Mouse (Mus musculus) forebrain, embryonic 14.5 days (tissue): Measurements from ENCODE around the gene Cox15. TPM values are rescaled to one million over a fixed set of nuclear protein-coding genes. Genes with fewer than 3 reads are reported as not detected.

Experiments
- ATAC-seq: fragments of 200-750 bp; cut with Nextera tagmentation; 2 replicates; pipeline ENCODE4 v1.8.0; 2017; ENCODE audit warnings: mild to moderate bottlenecking, moderate library complexity
- DNase-seq: peaks from one replicate; pipeline ENCODE4 v3.0.0-alpha.2; 2015; ENCODE audit warnings: low spot score
- H3K27ac ChIP-seq: fragments of 300-500 bp; sonication (generic); 2 replicates; pipeline ENCODE4 v1.5.1; 2014; ENCODE audit warnings: low read depth, mild to moderate bottlenecking, control low read depth, low read length, moderate library complexity
- H3K27me3 ChIP-seq: fragments of 300-500 bp; sonication (generic); replicated peaks from 2 replicates; pipeline ENCODE4 v1.6.1; 2014; ENCODE audit warnings: low read length, control low read depth, mixed read lengths; ENCODE audit not compliant: control insufficient read depth, insufficient read depth
- H3K36me3 ChIP-seq: fragments of 300-500 bp; sonication (generic); 2 replicates; pipeline ENCODE4 v1.6.1; 2014; ENCODE audit warnings: low read length, control low read depth; ENCODE audit not compliant: control insufficient read depth, insufficient read depth
- H3K4me1 ChIP-seq: fragments of 300-500 bp; sonication (generic); 2 replicates; pipeline ENCODE4 v1.6.1; 2014; ENCODE audit warnings: antibody characterized with exemption, low read length, control low read depth; ENCODE audit not compliant: control insufficient read depth, insufficient read depth
- H3K4me2 ChIP-seq: fragments of 300-500 bp; sonication (generic); 2 replicates; pipeline ENCODE4 v1.6.1; 2014; ENCODE audit warnings: mild to moderate bottlenecking, control low read depth, low read length
- H3K4me3 ChIP-seq: fragments of 300-500 bp; sonication (generic); 2 replicates; pipeline ENCODE4 v1.5.1; 2014; ENCODE audit warnings: low read depth, low read length, control low read depth
- H3K9ac ChIP-seq: fragments of 300-500 bp; sonication (generic); 2 replicates; pipeline ENCODE4 v1.6.1; 2014; ENCODE audit warnings: mild to moderate bottlenecking, low read length, control low read depth, moderate library complexity
- H3K9me3 ChIP-seq: fragments of 300-500 bp; sonication (generic); replicated peaks from 2 replicates; pipeline ENCODE4 v1.6.1; 2016; ENCODE audit warnings: low read length, control low read depth, mixed read lengths; ENCODE audit not compliant: control insufficient read depth
- WGBS: fragments of 180-500 bp; shearing (Covaris S2); extraction: QIAGEN DNeasy Blood & Tissue Kit; methylation state at CpG from one replicate; pipeline ENCODE4 v1.1.7; 2014; 5-methylcytosine and 5-hydroxymethylcytosine counted together
- polyA plus RNA-seq: library from polyadenylated mRNA; unstranded; fragments of >200 nt; fragmentation: Nextera tagmentation; extraction: Ambion mirVana; gene quantifications from 2 replicates; pipeline ENCODE4 v1.2.1, GENCODE M21; 2014

Gene Cox15
- polyA plus RNA-seq, 1 experiment from 2014 or later, result 5.7 TPM

DNA sequence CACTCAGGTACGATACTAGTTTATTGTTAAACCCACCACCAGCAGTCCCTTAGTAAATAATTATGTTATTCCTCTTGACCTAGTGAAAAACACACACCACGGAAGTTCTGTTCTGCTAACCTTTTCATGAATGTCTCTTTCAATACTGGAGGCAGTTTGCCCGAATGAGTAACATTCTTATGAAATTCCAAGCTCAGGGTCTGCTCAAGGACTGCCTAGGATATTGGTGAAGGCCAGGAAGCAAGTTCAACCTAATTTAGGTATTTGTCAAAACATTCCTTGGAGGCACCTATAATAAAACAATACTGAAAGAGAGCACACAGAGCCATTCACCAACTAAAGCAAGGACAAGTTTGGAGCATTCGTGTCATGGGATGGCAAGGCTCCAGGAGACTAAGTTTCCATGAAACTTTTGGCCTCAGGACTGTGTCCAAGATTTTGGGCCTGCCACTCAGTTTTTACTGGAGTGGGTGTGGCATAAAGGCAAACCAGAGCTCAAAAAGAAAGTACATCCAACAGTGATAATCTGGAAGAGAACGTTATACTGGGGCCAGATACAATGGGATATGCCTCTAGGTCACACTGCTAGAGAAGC lies 16.7 kb upstream of the Cox15 start:
- no peak overlapping the region for H3K27ac ChIP-seq
- H3K27me3 ChIP-seq, result no peaks in the 10 kb centered on the region
- no peak overlapping the region for H3K4me3 ChIP-seq
- H3K4me2 ChIP-seq, result no peak overlapping the region
- H3K4me1 ChIP-seq, result no peaks in the 10 kb centered on the region
- DNase-seq, result no peak
- H3K9me3 ChIP-seq, result no peaks in the 10 kb centered on the region
- 81% methylated on average over 5 of the region's 5 CpGs for WGBS
- no peaks in the 10 kb centered on the region for H3K36me3 ChIP-seq
- no peak for ATAC-seq
- no peak overlapping the region for H3K9ac ChIP-seq

DNA sequence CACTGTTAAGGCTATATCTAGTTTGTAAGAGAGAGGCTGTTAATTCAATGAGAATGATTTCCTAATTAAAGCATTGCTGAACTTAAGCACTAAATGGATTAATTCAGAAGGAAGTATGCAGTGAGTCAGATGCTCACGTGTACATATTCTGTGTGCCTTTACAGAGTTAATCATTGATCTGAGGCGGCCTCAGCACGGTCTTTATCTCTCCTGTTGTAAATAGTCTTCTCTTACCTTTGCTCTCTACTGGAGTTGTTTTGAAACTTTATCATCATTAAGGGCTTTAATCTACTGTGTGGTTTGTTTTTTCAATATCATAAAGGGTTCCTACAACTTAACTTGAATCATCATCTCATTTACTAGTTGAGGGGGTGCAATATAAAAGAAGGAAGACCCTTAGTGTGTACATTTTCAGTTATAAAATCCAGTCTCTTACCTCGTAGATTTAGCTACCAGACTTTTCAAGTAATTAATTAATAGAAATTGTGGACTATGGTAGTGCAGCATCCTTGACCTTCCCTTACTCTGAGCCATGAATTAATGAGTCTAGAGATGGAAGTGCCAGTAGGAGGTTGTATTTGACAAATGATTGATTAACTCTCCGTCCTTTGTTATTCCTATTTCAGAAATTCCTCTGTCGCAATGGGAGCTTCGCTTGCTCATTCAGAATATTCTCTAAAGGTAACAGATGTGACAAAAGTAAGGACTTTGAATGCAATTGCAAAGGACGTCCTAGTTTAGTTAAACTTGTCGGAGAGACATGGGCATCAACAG lies 14.9 kb upstream of the Cox15 start:
- H3K4me1 ChIP-seq, result no peaks in the 10 kb centered on the region
- no peak overlapping the region for H3K4me2 ChIP-seq
- H3K9me3 ChIP-seq, result no peaks in the 10 kb centered on the region
- H3K27ac ChIP-seq, result no peak overlapping the region
- ATAC-seq (no peak), DNase-seq (no peak)
- no peak overlapping the region for H3K9ac ChIP-seq
- no peak overlapping the region for H3K4me3 ChIP-seq
- 83% methylated on average over 9 of the region's 9 CpGs for WGBS
- no peaks in the 10 kb centered on the region for H3K27me3 ChIP-seq
- no peaks in the 10 kb centered on the region for H3K36me3 ChIP-seq

DNA sequence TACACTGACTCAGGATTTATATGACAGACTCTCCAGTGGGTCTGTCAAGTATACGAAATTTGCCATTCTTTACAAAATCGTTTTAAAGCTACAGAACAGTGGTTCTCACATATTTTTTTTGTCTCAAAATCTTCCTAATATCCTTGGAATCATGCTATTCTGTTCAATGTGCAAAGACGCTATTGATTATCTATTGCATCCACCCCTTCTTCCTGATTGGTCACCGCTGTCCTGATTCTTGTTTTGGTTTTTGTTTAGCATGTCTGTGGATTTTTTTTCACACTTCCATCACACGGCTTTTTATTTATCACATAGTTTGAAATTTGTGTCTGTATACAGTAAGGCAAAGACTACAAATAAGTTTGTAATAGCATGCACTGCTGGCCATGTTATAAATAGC lies 13.7 kb upstream of the Cox15 start:
- ATAC-seq (no peak), DNase-seq (no peak)
- no peaks in the 10 kb centered on the region for H3K36me3 ChIP-seq
- no peak overlapping the region for H3K4me3 ChIP-seq
- no peaks in the 10 kb centered on the region for H3K27me3 ChIP-seq
- H3K9ac ChIP-seq, result no peak overlapping the region
- 92% methylated on average over 5 of the region's 5 CpGs for WGBS
- H3K4me1 ChIP-seq, result no peaks in the 10 kb centered on the region
- H3K27ac ChIP-seq, result no peak overlapping the region
- no peaks in the 10 kb centered on the region for H3K9me3 ChIP-seq
- H3K4me2 ChIP-seq, result no peak overlapping the region

DNA sequence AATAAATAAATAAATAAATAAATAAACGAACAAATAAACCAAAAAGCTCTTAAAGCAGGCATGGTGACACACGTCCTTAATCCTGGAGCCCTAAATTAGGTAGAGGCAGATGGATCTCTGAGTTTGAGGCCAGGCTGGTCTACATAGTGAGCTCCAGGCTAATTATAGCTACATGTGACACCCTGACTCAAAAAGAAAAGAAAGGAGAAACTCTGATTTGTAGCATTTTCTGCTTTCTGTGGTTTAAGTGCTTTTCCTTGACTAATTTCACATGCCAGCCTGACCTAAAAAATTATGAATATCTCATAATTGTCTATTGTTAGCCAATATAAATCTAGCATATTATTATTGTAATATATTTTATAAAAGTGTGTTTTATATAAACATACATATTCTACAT lies 9.6 kb upstream of the Cox15 start:
- H3K9me3 ChIP-seq, result no peaks in the 10 kb centered on the region
- DNase-seq (no peak), ATAC-seq (no peak)
- no peak overlapping the region for H3K9ac ChIP-seq
- no peak overlapping the region for H3K27ac ChIP-seq
- H3K4me3 ChIP-seq, result no peak overlapping the region
- WGBS, result 78% methylated on average over 2 of the region's 2 CpGs
- no peaks in the 10 kb centered on the region for H3K27me3 ChIP-seq
- no peaks in the 10 kb centered on the region for H3K4me1 ChIP-seq
- no peaks in the 10 kb centered on the region for H3K36me3 ChIP-seq
- no peak overlapping the region for H3K4me2 ChIP-seq

DNA sequence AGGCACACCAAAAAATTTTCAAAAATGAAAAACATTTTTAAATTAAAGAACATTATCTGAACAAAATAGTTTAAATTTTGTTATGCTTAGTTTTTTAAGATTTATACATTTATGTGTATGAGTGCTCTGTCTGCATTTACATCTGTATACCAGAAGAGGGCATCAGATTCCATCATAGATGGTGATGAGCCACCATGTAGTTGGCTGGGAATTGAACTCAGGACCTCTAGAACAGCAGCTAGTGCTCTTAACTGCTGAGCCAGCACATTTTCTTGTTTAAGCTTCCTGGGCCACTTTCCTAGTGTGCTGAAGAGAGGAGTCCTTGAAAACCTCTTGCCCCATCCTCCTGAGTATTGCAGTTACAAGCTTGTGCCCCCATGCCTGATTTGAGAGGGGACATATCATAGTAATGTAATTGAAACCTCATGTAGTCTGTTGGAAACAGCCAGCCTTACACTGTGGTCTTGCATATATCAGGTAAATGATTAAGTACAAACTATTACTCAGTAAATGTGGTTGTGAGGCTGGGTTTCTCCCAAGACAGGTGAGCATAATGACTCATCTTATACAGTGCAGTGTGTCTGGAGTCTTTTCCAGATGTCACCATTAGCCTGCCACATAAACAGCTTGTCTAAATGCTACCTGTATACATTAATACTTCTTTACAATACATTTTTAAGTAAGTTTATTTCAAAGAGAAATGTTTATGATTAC lies 8.9 kb upstream of the Cox15 start:
- Histone ChIP-seq H3K27ac (no peak overlapping the region), H3K9ac (no peak overlapping the region)

DNA sequence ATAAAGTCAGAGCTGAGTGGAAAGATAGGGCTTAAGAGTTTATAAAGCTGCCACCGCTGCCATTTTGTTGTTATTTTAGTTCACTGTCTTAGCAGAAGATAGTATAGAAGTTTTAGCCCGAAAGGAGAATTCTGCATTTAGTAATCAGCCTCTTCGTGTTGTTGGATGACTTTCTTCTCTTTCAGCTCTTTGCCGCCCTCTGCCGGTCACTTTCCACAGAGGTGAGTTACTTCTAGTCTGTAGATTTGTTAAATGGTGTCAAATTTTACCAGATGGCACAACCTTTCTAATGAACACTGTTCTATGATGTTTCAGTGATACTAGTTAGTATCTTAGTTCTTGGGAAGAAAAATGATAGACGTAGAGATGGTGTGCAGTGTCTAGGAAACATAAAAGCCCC lies 7.7 kb upstream of the Cox15 start:
- Histone ChIP-seq H3K4me3 (no peak overlapping the region), H3K9ac (no peak overlapping the region), H3K4me2 (no peak overlapping the region), H3K27me3 (no peaks in the 10 kb centered on the region), H3K4me1 (no peaks in the 10 kb centered on the region), H3K9me3 (no peaks in the 10 kb centered on the region), H3K36me3 (no peaks in the 10 kb centered on the region), H3K27ac (no peak overlapping the region)
- no peak for ATAC-seq
- 23% methylated on average over 6 of the region's 6 CpGs for WGBS
- peak; percentile 84 for DNase-seq

More for the DNA sequence above, 8.9 kb upstream of the Cox15 start:
- Histone ChIP-seq H3K4me3 (no peak overlapping the region), H3K9me3 (no peaks in the 10 kb centered on the region), H3K27me3 (no peaks in the 10 kb centered on the region), H3K36me3 (no peaks in the 10 kb centered on the region), H3K4me1 (no peaks in the 10 kb centered on the region), H3K4me2 (no peak overlapping the region)
- ATAC-seq (no peak), DNase-seq (no peak)

DNA sequence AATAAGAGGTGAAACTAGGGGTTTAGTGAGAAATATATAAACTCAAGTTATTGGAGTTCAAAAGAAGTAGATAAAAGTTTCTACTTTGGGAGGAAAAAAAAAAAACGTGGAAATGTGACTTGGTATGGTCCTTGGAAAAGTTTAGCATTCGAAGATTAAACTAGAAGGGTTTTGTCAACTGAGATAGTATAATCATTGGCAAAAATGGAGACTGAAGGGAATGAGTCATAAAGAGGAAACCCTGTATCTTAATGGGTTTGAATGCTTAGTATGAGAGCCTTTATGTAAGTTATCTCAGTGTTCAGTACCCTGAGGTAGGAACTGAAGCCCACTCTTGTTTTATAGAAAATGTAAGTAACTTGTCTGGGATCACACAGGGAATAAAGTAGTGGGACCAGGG lies 2.1 kb upstream of the Cox15 start:
- no peaks in the 10 kb centered on the region for H3K9me3 ChIP-seq
- H3K4me1 ChIP-seq, result no peaks in the 10 kb centered on the region; the same call in 1 of the 2 replicates
- DNase-seq (no peak), ATAC-seq (no peak)
- no peak overlapping the region for H3K9ac ChIP-seq
- H3K36me3 ChIP-seq, result peaks cover 13% of the 10 kb centered on the region
- H3K27me3 ChIP-seq, result no peaks in the 10 kb centered on the region
- H3K27ac ChIP-seq, result no peak overlapping the region
- H3K4me2 ChIP-seq, result no peak overlapping the region
- 76% methylated on average over 2 of the region's 2 CpGs for WGBS
- no peak overlapping the region for H3K4me3 ChIP-seq

DNA sequence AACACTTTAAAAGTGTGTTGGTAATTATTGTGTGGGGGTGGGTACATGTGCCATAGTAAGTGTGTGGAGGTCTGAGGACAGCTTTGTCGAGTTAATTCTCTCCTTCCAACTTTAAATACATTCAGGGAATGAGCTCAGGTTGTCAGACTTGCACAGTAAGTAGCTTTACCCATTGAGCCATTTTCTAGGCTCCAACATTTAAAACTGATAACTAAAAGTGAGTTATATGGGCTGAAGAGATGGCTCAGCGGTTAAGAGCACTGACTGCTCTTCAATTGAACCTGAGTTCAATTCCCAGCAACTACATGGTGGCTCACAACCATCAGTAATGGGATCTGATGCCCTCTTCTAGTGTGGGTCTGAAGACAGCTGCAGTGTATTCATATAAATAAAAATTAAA lies 1.4 kb upstream of the Cox15 start:
- no peak for DNase-seq
- ATAC-seq, result no peak
- peaks cover 16% of the 10 kb centered on the region for H3K36me3 ChIP-seq

More for the DNA sequence above, 1.4 kb upstream of the Cox15 start:
- Histone ChIP-seq H3K9me3 (no peaks in the 10 kb centered on the region), H3K9ac (no peak overlapping the region), H3K4me1 (no peaks in the 10 kb centered on the region; the same call in 1 of the 2 replicates), H3K27me3 (no peaks in the 10 kb centered on the region), H3K4me3 (no peak overlapping the region), H3K4me2 (no peak overlapping the region), H3K27ac (no peak overlapping the region)
- 74% methylated on average over 2 of the region's 2 CpGs for WGBS
